10 mouse cellular contexts compared by ENCODE assay signal in the genomic region with DNA sequence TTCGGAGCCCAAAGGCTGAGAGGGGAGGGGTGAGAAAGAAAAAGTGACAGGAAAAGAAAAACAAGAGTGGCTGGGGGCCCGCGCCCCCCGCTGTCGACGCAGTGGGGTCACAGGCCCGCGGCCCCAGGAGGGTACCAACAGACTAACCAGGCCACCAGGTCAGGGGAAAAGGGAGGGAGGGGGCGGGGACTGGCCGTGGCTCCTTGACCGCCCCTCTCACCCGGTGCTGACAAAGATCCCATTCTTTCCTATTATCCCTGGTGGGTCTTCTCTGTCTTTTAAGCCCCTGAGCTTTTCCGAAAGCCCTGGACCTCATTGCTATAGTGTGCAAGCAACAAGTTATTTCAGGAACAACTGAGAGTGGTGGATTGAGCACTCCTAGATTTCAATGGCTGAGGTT. TPM values are rescaled to one million over a fixed set of nuclear protein-coding genes. Genes with fewer than 3 reads are reported as not detected.
DNase-seq lines count a peak whose midpoint lies in the region; ATAC-seq and TF ChIP-seq lines count a peak whose summit lies in the region.
"Had no signal": no experiment of that assay in that cellular context is flagged by ENCODE, and none has a peak within 500 bp of the region (broad histone marks: within the 10 kb centered on the region; RNA-seq: fewer than 3 reads in every experiment).

No protein-coding gene starts in this region.

- H3K9ac ChIP-seq in heart, embryonic 11.5 days (ENCODE audit: low read depth, low read length) = peak overlapping the region; percentile 28; the same call in 1 of the 2 replicates
- no peak overlapping the region for H3K9ac ChIP-seq in forebrain, embryonic 15.5 days (replicated peaks)
- H3K9ac ChIP-seq in liver, embryonic 14.5 days (replicated peaks) = no peak overlapping the region

- TF ChIP-seq CTCF in E14TG2a.4 (conservative IDR thresholded peaks at IDR 0.05; ENCODE audit: low read length) = no peak
- TF ChIP-seq CTCF in liver, embryonic 14.5 days (IDR thresholded peaks at IDR 0.05; ENCODE audit: low read depth) = no peak

- H3K4me2 ChIP-seq in heart, embryonic 11.5 days = peak overlapping the region; percentile 66
- peak overlapping the region; percentile 63 for H3K4me2 ChIP-seq in forebrain, embryonic 15.5 days (replicated peaks)
- H3K4me2 ChIP-seq in liver, embryonic 14.5 days (ENCODE audit: low read depth) = peak overlapping the region; percentile 34

- no peak for DNase-seq in heart, postnatal 36 days
- no peak for DNase-seq in liver, embryonic 14.5 days (ENCODE audit: low read depth in 3 of 3, low spot score in 3 of 3)
- DNase-seq in retina, postnatal 1 day = no peak
- no peak for DNase-seq in urinary bladder, adult 2 months (ENCODE audit: low spot score)
- no peak for DNase-seq in cerebellum, adult 8-10 months

- no peaks in the 10 kb centered on the region for H3K9me3 ChIP-seq in heart, embryonic 11.5 days (replicated peaks; ENCODE audit: control insufficient read depth, low read length)
- H3K9me3 ChIP-seq in E14TG2a.4 (ENCODE audit: low read length) = no peaks in the 10 kb centered on the region
- no peaks in the 10 kb centered on the region for H3K9me3 ChIP-seq in forebrain, embryonic 15.5 days
- no peaks in the 10 kb centered on the region for H3K9me3 ChIP-seq in liver, embryonic 14.5 days (ENCODE audit: control insufficient read depth, low read length)

- H3K4me3 ChIP-seq in heart, embryonic 11.5 days (ENCODE audit: low read depth, low read length) = peak overlapping the region; percentile 50
- peak overlapping the region; percentile 69 for H3K4me3 ChIP-seq in E14TG2a.4 (replicated peaks; ENCODE audit: low read length)
- H3K4me3 ChIP-seq in forebrain, embryonic 15.5 days = peak overlapping the region; percentile 40
- H3K4me3 ChIP-seq in liver, embryonic 14.5 days (ENCODE audit: insufficient read depth in 1 of 2, low read depth in 2 of 2, low read length in 2 of 2) = peak overlapping the region in 1 of 2 experiments; percentile 6; a peak in 1 of 4 replicates

- 17% methylated on average over 12 of the region's 13 CpGs for WGBS in heart, embryonic 11.5 days (ENCODE audit: insufficient replicate concordance)
- WGBS in forebrain, embryonic 15.5 days = 37% methylated on average over 13 of the region's 13 CpGs
- 11% methylated on average over 13 of the region's 13 CpGs for WGBS in liver, embryonic 14.5 days (ENCODE audit: insufficient replicate concordance)

- H3K27me3 ChIP-seq in heart, embryonic 11.5 days (ENCODE audit: control insufficient read depth, insufficient read depth, low read length) = peaks cover 4% of the 10 kb centered on the region; the same call in 1 of the 2 replicates
- peaks cover 18% of the 10 kb centered on the region for H3K27me3 ChIP-seq in E14TG2a.4 (ENCODE audit: insufficient read depth, low read length)
- H3K27me3 ChIP-seq in forebrain, embryonic 15.5 days = peaks cover 7% of the 10 kb centered on the region; the same call in 1 of the 2 replicates
- H3K27me3 ChIP-seq in liver, embryonic 14.5 days (ENCODE audit: control insufficient read depth, insufficient read depth, low read length) = peaks cover 11% of the 10 kb centered on the region

- intact Hi-C loops in heart, postnatal 36 days (cut with DNase I) = loop anchor here (10.0 kb wide), 2 partner anchors 109 to 279 kb away; no protein-coding TSS in a partner anchor

- ATAC-seq in heart, embryonic 11.5 days (replicated peaks; ENCODE audit: insufficient number of reproducible peaks, low FRiP score, low TSS enrichment) = peak; percentile 55; the same call in 1 of the 2 replicates
- peak; percentile 63 for ATAC-seq in forebrain, embryonic 15.5 days (replicated peaks)
- ATAC-seq in liver, embryonic 14.5 days (ENCODE audit: insufficient read depth) = no peak

- H3K36me3 ChIP-seq in heart, embryonic 11.5 days (ENCODE audit: control insufficient read depth, insufficient read depth, low read length) = no peaks in the 10 kb centered on the region
- no peaks in the 10 kb centered on the region for H3K36me3 ChIP-seq in E14TG2a.4 (ENCODE audit: insufficient read depth, low read length)
- H3K36me3 ChIP-seq in forebrain, embryonic 15.5 days = no peaks in the 10 kb centered on the region
- no peaks in the 10 kb centered on the region for H3K36me3 ChIP-seq in liver, embryonic 14.5 days (replicated peaks; ENCODE audit: control insufficient read depth, insufficient read depth, low read depth)

- no peak for TF ChIP-seq EP300 in liver, embryonic 14.5 days (IDR thresholded peaks at IDR 0.05; ENCODE audit: low read depth)

- H3K27ac ChIP-seq in heart, embryonic 11.5 days (ENCODE audit: low read depth, low read length) = no peak overlapping the region
- no peak overlapping the region for H3K27ac ChIP-seq in forebrain, embryonic 15.5 days (replicated peaks)
- H3K27ac ChIP-seq in liver, embryonic 14.5 days = no peak overlapping the region
- H3K27ac ChIP-seq: macrophage had no signal

- no peaks in the 10 kb centered on the region for H3K4me1 ChIP-seq in heart, embryonic 11.5 days (ENCODE audit: control insufficient read depth, insufficient read depth, low read length)
- H3K4me1 ChIP-seq in E14TG2a.4 (replicated peaks; ENCODE audit: low read depth, low read length) = no peaks in the 10 kb centered on the region
- peaks cover 12% of the 10 kb centered on the region for H3K4me1 ChIP-seq in forebrain, embryonic 15.5 days
- no peaks in the 10 kb centered on the region for H3K4me1 ChIP-seq in liver, embryonic 14.5 days (replicated peaks; ENCODE audit: control insufficient read depth in 2 of 2, insufficient read depth in 2 of 2, low read length in 1 of 2)

RNA-seq across cellular contexts. Expression of a gene that starts 0.5 kb away (rescaled TPM):
- 11.7 and 13.7 TPM in 2 replicates for polyA plus RNA-seq in heart, embryonic 11.5 days (2014; fragmentation: Nextera tagmentation; extraction: Ambion mirVana)
- total RNA-seq in heart, postnatal 36 days (2021) = not detected
- polyA plus RNA-seq in forebrain, embryonic 15.5 days (2015; fragmentation: Nextera tagmentation; extraction: Ambion mirVana) = 0.33 and 0.34 TPM in 2 replicates
- polyA plus RNA-seq in liver, embryonic 14.5 days (2012; rRNA removed) = 0.15 and 0.16 TPM in 2 replicates
- 0.09 and 0.27 TPM in 2 replicates for polyA plus RNA-seq in liver, embryonic 14.5 days (2014; fragmentation: Nextera tagmentation; extraction: Ambion mirVana)
- 0.03 TPM in 1 of 2 replicates, not detected in the other for polyA plus RNA-seq in urinary bladder, adult 2 months (2012; rRNA removed)
- polyA plus RNA-seq: macrophage; small intestine, adult 2 months had no signal
